Mouse (Mus musculus) layer of hippocampus, adult 9-10 months (tissue): ENCODE data around the gene Npas1.

Experiments used
- DNase-seq: peaks from one replicate; pipeline ENCODE4 v3.0.0; 2022; ENCODE audit warnings: low spot score

Npas1 gene

DNA sequence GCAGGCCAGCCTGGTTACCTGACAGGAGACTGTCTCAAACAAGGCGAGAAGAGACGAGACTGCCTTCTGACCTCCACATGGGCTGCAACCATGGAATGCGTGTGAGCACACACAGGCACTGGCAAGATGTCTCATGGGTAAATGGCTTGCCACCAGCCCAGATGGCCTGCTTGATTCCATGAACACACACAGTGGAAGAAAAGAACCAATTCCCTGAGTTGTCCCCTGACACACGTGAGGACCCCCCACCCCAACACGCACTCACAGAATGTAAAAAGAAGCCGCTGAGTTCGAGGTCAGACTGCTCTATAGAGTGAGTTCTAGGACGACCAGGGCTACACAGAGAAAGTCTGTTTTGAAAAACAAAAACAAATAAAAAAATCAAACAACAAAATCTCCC, at the start of gene Npas1:
Gene Npas1, minus strand, starts transcription at position 101 of the 400 bp plus-strand sequence.
- no peak for DNase-seq

DNA sequence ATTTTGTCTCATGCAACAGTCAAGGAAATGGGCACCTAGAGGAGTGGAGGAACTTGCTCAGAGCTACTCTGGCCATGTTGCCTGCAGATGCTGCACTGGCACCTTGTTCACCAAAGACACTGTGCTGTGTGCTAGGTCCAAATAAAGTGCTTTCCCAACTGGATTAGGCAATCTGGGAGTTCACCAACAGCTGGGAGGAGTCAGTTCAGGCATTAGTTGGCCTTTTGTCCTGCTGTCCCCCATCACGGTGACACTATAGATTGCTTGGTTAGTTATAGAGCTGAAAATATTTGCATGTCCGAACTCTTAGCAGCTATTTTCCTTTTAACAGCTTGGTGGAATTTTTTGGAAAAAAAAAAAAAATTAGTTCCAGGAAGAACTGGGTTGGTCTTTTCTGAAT, 48.5 kb upstream of the Npas1 start:
- DNase-seq = no peak

DNA sequence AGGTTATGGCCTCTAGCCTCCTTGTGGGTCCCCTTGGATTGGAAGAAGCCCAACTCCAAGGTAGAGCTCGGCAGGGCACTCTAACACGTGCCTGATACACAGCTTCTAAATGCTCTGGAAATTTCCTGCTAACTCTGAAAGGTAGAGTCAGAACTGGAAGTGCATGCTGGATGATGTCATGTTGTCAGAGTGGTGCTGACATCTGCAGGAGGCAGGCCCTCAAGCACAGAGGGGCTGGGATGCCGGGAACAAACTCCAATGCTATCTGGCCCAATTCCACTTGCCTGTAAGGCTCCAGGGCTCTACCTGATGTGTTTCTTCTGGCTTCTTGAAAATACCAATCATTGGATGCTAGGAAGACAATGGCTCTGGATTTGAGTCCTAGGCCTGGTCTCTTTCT, 47.9 kb upstream of the Npas1 start:
- DNase-seq = no peak

DNA sequence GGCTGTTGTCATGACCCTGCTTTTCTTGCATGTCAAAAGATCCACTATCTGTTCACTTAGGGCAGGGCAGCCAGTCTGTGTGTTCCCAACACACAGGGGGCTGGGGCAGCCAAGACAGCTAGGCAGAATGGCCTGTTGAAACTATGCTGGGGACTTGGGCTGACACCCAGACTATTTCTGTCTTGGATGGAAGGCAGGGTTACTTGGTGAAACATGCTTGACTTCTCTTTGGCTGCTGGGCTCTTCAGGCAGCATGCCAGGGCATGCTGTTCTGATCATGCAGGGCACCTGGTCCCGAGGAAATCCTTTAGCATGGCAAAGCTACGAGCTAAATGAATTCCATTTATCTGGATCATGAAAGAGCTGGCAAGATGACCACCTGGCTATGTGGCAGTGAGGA, 46.8 kb upstream of the Npas1 start:
- no peak for DNase-seq

DNA sequence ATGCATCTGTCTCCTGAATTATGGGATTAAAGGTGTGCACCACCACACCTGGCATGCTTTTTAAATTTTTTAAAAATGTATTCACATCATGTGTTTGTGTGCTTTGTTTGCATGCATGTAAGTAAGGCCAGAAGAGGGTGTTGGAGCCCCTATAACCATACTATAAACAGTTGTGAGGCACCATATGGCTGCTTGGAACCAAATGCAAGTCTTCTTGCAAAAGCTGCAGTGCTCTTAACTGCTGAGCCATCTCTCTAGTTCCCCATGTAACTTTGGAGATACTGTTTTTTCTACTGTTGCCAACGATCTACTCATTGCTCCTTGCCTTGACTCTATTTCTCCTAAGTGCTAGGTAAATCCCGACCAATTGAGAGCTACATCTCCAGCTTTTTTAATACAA, 41.8 kb upstream of the Npas1 start:
- no peak for DNase-seq

DNA sequence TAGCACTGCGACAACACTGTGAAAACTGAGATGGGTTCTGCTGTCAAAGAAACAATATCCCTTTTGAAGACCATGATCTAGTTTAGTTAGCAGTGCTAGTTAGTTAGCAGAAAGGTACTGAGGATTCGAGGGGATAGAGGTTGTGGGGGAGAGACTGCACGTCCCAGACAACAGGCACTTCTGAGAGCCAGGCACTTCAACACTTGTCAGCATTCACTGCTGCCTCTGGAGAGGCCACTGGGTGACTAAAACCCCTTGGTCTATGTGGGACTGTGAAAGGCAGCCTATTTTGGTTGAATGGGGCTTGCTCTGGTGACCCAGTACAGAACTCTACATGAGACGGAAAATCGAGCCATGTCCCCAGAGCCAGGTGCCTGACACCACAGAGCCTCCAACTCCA, 39.7 kb upstream of the Npas1 start:
- DNase-seq = no peak

DNA sequence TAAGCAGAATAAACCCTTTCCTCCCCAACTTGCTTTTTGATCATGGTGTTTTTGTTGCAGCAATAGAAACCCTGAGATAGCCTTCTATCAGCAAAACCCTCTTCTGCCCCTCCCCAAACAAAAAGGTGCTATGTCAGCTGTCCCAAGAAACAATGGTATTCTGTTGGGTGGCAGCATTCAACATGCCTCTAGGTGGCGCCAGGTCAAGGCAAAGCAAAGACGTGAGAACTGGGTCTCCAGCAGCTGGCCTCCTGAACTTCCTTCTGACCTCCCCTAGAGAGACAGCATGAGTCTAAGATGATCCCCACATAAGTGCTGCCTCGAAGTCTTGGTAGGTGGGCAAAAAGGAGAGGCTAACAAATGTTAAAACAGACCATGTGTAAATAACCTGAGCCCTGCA, 29.8 kb upstream of the Npas1 start:
- no peak for DNase-seq

DNA sequence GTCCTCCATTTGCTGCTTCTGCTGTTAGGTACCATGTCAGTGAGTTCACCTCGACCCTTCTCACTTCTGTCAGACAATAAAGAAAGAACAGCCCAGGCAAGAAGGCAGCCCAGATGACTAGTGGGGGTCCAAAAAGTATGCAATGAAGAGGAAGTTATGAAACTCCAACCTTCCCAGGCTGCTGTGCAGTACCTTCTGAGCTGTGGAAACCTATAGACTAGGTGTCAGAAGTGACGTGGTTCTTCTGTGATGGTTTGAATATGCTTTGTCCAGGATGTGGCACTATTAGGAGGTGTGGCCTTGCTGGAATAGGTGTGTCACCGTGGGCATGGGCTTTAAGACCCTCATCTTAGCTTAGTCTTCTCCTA, 27.7 kb upstream of the Npas1 start:
- no peak for DNase-seq

DNA sequence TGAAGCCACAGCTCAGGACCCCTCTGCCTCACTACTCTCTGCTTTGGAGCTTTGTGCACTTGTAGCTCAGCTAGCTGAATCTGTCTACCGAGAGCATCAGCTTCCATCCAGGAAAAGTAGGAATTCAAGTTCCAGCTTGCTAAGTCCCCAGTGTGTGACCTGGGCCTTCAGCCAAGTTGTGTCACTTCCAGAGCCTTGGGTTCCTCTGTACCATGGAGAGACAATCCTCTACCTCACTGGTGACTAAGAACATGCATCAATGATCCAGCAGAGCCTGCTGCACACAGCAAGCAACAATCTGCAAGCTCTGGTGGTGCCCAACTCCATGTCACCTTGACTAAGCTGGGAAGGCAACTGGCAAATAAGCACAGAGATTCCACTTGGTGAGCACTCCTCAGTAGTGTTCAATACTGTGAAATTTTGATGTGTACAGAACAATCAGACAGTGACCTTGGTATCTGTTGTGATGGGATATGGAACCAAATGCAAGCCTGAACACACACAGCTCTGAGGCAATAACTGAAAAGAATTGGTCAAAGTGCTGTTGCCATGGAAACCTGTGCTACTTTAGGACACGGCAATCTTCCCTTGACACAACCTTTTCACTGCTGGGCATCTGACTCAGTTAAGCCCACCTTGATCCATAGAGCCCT, 27.2 kb upstream of the Npas1 start:
- DNase-seq = no peak

DNA sequence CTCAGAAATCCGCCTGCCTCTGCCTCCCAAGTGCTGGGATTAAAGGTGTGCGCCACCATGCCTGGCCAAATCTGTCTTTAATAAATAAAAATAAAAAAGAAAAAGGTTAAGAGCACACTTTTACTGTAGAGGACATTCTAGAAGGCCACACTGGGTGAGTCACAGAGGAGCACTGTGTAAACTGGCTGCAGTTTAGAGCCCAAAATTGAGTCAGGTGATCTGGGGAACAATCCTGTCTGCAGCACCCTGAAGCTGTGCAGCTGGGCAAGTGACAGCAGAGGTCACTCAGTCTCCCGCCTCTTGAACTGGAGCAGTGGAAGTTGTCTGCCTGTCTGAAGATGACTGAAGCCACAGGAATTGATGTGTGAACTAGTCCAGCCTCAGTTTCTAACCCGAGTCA, 24.0 kb upstream of the Npas1 start:
- no peak for DNase-seq

DNA sequence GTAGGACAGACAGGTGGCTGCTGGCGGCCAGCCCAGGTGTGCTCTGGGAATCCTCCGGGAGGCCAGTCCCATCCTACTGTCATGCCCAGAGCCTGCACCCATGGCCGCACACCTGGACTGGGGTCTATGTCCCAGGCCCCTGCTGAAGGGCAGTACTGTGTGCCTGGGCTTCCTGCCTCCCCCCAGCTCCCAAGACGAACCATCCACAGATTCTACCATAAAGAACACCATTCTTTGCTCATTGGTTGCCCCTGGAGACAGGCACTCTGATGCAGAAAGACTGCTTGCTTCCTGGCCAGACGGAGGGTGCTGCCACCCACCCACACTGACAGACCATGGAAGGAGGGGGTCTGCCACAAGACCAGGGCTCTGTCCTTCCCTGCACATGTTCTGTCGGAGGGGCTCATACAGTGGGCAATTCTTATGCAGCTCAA, 22.2 kb upstream of the Npas1 start:
- DNase-seq = no peak

DNA sequence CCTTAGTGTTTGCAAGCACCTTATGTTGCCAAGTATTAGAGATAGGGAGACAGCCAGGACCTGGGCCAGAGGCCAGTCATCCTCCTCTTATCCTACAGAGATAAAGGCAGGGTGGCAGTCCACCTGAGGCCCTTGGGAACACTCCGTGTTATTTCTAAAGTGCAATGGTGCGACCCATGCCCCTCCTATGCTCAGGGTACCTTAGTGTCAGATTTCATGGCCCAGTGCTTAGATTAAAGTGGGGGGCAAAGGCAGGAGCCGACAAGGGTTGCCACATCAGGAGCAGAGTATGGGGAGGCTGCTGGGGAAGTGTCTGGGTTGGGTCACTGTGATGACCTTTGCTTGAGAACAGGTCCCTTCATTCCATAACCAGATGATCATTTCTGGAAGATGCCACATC, 18.7 kb upstream of the Npas1 start:
- DNase-seq = no peak

DNA sequence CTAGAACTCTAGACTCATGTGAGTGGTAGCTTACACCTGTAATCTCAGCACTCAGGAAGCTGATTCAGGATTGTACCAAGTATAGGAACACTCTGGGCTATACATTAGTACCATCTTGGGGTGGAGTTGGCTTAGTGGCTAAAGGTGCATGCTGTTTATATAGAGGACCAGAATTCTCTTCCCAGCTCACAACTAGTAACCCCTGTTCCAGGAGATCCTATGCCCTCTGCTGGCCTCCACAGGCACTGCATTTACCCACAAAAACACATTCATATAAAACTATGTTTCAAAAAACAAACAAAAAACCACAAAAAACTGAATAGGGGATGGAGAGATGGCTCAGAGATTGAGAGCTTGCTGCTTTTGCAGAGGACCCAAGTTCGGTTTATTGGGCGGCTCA, 15.8 kb upstream of the Npas1 start:
- peak; percentile 21 for DNase-seq

DNA sequence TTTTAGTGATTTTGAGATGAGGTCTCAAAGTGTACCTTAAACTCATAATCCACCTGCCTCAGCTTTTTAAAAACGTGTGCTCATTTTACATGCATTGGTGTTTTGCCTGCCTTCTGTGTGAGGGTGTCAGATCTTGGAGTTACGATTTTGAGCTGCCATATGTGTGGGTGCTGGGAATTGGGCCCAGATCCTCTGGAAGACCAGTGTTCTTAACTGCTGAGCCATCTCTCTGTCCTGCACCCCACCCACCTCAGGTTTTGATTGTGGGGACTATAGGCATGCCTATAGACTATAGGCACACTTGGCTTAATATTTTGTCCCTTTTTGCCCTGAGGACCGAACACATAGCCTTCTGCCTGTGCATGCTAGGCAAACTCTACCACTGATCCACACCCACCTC, 14.7 kb upstream of the Npas1 start:
- no peak for DNase-seq

DNA sequence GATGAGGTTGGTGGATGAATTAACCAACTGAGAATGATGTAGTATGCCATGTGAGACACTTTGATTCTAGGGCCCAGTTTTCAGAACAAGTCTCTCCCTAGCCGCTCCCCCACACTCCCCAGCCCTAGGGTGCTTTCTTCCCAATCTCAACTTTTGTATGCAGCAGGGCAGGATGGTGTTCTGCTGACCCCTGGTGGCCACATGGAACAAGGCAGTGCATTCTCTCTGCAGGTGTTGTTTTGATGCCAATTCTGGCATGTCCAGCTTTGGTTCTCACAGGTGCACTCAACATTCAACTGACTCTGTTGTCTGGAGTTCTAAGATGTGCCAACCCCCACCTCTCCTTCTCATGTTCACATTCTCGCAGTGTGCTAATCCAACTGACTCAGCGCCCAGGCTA, 14.2 kb upstream of the Npas1 start:
- DNase-seq = peak; percentile 42

DNA sequence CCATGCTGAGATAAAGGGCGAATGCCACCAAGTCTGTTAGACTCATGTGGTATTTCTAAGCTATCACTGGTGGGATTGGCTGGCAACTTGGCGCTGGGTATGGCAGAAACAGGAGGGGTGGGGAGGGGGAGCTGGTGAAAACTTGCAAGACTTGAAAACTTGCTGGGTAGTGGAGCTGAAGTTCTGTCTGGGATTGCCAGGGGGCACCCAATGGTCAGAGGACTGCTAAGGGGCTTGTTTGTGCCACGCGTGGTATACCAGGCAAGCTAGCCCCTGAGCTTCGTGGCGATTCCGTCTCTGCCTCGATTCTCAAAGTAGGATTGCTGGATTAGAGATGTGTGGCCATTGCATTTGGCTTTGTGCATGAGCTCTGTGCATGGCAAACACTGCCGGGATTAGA, 12.4 kb upstream of the Npas1 start:
- no peak for DNase-seq

DNA sequence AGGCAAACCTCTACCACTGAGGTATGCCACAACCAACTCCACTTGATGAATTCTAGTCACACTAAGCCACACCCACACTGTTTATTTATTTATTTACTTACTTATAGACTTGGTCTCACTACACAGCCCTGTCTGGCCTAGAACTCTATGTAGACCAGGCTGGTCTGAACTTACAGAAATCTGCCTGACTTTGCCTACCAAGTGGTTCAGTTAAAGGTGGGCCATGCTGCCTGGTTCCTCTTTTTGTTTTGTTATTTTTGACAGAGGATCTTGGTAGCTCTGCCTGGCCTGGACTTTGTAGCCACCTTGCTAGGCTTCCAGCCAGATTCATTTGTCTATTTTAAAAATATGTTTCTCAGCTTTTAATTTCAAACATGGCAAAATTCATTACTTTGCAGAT, 11.3 kb upstream of the Npas1 start:
- DNase-seq = no peak

DNA sequence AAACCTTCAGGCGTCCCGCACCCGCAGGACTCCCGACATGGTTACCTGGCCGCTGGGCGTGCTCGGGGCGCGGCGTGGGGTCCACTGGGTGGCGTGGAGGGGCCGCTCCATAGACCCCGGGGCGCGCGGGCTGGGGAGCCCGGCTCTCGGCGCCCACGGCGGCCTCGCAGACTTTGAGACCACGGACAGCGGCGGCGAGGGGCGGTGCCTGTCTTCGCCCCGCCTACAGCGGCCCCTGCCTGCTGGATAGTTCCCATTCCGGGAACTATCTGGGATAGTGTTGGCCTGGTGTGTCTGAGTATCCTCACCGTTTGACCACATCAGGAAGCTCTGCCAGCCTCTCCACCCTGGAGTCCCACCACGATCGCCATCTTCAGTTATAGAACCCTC, 933 bp downstream of the Npas1 start:
- DNase-seq = no peak

DNA sequence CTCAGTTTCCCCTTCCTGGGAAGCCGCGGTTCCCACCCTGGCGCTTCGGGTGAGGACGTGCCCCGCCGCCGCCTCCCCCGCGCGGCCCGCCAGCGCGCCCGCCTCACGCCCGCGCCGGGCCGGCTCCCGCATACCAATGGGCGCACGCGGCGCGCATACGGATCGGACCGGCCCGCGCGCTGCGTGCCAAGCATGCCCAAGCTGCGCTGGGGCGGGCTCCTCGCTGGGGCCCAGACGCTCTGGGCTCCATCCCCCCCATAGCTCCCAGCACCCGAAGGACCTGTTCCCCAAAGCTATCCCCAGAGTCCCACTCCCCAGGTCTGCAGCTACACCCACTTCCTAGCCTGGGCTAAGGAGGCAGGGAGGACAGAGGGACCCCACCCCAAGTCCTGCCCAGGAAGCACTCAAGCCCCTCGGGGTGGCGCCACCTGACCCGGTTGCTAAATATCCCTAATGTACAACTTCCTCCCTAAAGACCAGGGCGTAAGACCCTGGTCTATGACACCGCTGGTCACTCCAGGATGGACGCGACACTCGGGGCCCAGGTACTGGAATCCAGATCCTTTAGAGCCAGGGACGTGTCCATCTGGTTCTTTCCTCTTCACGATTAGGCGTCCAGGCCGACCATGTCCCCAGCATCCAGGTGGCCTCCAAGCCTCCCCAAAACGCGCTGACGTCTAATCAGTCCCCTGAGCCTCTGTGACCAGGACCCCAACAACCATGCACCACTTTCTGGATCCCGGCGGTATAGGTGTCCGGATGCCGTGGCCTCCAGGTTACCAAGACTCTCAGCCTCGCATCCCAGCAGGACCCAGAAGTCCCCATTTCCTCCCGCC, 1.5 kb downstream of the Npas1 start:
- no peak for DNase-seq

DNA sequence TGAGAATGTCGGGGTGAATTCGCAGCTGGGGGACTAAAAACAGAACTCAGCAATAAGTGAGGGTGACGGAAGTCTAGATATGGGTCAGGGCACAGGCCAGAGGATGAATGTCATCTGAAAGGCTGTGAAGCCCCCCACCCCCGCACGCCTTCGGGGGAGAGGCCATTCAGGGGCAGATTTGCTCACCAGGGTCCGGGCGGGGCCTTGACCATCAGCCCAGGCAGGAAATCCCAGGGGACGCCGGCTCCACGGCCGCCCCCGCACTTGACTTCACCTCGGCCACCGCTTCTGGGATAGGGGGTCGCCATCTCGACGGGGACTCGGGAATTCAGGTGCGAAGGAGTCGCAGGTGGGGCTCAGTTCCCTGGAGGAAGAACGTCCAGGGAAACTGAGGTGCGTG, 2.2 kb downstream of the Npas1 start:
- no peak for DNase-seq

DNA sequence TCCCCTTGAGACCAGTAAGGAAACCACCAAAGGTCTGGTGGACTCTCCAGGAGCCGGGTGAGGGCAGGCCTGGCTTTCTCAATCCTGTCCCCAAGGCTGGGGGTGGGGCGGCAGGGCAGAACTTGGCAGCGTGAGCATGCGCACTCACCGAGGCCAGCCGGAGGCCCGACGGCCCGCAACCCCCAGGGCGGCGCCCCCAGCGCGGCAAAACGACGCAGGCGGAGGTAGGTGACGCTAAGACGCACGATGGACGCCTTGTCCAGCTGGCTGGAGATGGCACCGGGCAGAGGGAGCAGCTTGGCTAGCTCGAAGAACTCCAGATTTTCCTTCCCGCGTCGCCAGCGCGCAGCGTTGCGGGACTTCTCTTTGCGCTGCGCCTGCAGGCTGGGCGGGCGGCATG, 3.1 kb downstream of the Npas1 start:
- no peak for DNase-seq

DNA sequence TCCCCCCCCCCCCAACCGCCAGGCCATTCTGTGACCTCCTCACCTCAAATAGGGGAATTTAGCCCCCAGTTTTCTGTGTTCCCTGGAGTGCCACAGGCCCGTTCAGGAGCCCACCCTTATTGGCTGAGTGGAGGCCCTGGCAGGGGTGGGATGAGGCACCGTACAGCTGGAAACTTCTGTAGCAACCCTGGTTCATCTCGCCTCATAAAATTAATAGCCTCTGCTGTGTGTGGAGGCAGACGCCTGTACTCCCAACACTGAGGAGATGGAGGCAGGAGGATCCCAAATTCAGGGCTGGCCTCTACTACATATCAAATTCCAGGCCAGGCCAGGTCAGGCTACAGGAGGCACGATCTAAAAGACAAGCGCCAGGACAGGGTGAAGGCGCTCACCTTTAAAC, 3.7 kb downstream of the Npas1 start:
- DNase-seq = no peak

DNA sequence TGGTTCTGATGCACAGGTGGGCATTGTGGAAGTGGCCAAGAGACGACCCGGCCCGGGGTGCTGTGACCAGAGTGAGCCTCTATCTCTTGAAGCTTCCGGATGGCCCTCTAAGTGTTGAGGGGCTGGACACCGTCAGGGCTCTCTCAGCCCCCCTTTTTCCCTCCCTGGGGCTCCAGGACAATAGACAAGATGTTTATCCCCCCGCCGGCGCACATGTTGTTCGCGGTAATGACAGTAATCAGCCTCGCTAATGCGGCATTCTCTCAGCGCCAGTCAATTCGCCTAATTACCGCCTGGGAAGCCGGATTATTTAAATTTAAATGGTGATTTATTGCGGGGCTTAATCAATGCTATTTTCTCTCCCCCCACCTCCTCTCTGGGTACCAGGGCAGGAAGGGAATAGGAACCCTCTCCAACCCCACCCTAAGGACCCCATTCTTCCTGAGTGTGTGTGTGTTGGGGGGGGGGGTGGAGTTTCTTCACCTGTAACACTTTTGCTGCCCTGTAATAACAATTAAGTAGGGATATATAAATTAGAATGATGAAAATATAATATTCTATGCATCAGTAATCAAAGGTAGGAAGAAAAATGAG, 5.3 kb downstream of the Npas1 start:
- DNase-seq = no peak

DNA sequence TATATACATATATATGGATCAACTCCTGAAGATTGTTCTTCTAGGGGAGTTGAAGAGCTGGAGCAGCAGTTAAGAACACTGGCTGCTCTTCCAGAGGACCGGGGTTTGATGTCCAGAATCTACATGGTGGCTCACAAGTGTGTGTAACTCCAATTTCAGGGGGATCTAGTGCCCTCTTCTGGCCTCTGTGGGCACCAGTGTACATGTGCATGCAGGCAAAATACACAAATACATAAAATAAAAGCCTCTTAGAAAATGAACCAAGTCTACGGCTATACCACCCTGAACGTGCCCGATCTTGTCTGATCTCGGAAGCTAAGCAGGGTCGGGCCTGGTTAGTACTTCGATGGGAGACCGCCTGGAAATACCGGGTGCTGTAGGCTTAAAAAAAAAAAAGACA, 6.0 kb downstream of the Npas1 start:
- no peak for DNase-seq
